Mouse (Mus musculus) heart, adult 2 months (tissue): ENCODE results near the gene Atp1b1.

ENCODE experiments used
- CTCF ChIP-seq: fragments of 200-600 bp; IDR thresholded peaks from 2 replicates; pipeline ENCODE4 v1.8.1; 2022; ENCODE audit warnings: antibody characterized with exemption, mild to moderate bottlenecking, moderate library complexity
- POLR2A ChIP-seq: fragments of 200-500 bp; IDR thresholded peaks from 2 replicates; pipeline ENCODE4 v1.6.1; 2011; ENCODE audit warnings: mild to moderate bottlenecking, low read depth, low read length, control low read depth; ENCODE audit not compliant: insufficient read depth

DNA sequence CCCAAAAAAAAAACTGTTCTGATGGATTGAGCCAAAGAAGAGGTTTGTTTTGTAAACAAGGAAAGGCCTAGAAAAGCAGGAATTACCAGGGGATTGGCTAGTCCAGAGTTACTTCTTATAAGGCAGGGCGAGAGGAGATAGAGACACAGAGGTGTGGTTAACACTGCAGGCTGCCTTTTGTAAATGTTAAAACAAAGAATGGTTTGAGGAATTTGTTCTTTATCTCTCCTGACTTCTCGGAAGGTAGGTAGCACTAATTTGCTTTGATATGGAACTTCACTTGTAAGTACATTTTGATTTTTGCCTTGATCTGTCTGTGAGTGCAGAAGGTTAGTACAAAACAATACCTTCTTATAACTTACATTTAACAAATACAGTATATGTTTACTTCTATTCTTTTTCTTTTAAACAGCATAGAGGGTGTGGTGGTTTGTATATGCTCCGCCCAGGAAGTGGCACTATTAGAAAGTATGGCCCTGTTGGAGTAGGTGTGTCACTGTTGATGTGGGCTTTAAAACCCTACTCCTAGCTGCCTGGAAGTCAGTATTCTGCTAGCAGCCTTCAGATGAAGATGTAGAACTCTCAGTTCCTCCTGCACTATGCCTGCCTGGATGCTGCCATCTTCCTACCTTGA, 31.9 kb upstream of the Atp1b1 start:
- TF ChIP-seq CTCF: no peak
- no peak for TF ChIP-seq POLR2A
